Mouse (Mus musculus) heart, adult 2 months (tissue): Measurements from ENCODE around the gene Crtc3.

Source experiments
- CTCF ChIP-seq: fragments of 200-600 bp; IDR thresholded peaks from 2 replicates; pipeline ENCODE4 v1.8.1; 2022; ENCODE audit warnings: antibody characterized with exemption, mild to moderate bottlenecking, moderate library complexity
- POLR2A ChIP-seq: fragments of 200-500 bp; IDR thresholded peaks from 2 replicates; pipeline ENCODE4 v1.6.1; 2011; ENCODE audit warnings: mild to moderate bottlenecking, low read depth, low read length, control low read depth; ENCODE audit not compliant: insufficient read depth

- TF ChIP-seq POLR2A (no peak), CTCF (no peak)
These were observed 61.7 kb downstream of the Crtc3 start for GRCm38 (mm10) chr7:80626943-80627342.
